In the genomic region with DNA sequence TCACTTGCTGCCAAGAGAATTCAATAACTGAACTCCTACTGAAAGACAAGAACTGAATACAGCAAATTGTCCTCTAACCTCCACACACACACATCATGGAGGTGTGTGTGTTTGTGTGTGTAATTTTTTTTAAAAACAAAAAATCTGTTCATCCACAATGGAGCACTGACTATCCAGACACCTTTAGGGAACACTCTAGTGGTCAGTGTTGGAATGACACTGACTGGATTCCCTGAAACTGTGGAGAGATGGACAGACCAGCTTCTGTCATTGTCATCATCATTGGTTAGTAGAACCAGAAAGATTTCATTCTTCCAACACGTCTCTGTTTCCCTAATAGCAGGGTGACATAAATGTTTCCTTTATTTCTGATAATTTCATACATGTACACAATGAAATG, we compare ENCODE assay signal across 9 mouse cellular contexts. TPM values are rescaled to one million over a fixed set of nuclear protein-coding genes. Genes with fewer than 3 reads are reported as not detected.
DNase-seq lines count a peak whose midpoint lies in the region; ATAC-seq and TF ChIP-seq lines count a peak whose summit lies in the region.
"Had no signal": no experiment of that assay in that cellular context is flagged by ENCODE, and none has a peak within 500 bp of the region (broad histone marks: within the 10 kb centered on the region; RNA-seq: fewer than 3 reads in every experiment).

No protein-coding gene starts in this region.

- H3K79me2 ChIP-seq in CH12.LX (replicated peaks; ENCODE audit: control insufficient read depth, extremely low read depth, insufficient read depth, poor library complexity, severe bottlenecking) = no peaks in the 10 kb centered on the region

- no peak overlapping the region for H3K9ac ChIP-seq in CH12.LX (ENCODE audit: insufficient read depth, low read depth)

- H3K4me3 ChIP-seq in CH12.LX (replicated peaks in 1 of 3; ENCODE audit: low read depth in 2 of 3, low read length in 2 of 3, poor library complexity in 1 of 3) = no peak overlapping the region

- peaks cover 16 to 44% of the 10 kb centered on the region in 2 experiments for H3K36me3 ChIP-seq in CH12.LX (replicated peaks in 1 of 2; ENCODE audit: control insufficient read depth in 1 of 2, insufficient read depth in 1 of 2, low read length in 1 of 2)

- no peak overlapping the region for H3K27ac ChIP-seq in CH12.LX (ENCODE audit: insufficient read depth, low read depth)

- no peaks in the 10 kb centered on the region for H3K27me3 ChIP-seq in CH12.LX (replicated peaks)

- dilution Hi-C loops in CH12.LX (cut with MboI; ENCODE audit: extremely low pct_ligation_motif_present, extremely low pct_unique_long_range_greater_than_20kb, low sequenced_read_pairs) = no loop called here

- peak; percentile 49; the same call in 1 of the 2 replicates for ATAC-seq in cerebellum, adult (ENCODE audit: insufficient number of reproducible peaks, low FRiP score, low TSS enrichment)
- ATAC-seq in erythroid progenitor cell, adult 5-6 weeks (replicated peaks; ENCODE audit: low FRiP score, poor library complexity, severe bottlenecking) = peak; percentile 67

- TF ChIP-seq POLR2A in CH12.LX (IDR thresholded peaks at IDR 0.05; ENCODE audit: low read depth, low read length) = no peak

- no peaks in the 10 kb centered on the region for H3K9me3 ChIP-seq in CH12.LX (replicated peaks; ENCODE audit: low read length)

- peak; percentile 64 to 87 for TF ChIP-seq CTCF in CH12.LX (conservative IDR thresholded peaks at IDR 0.05 in 1 of 2, IDR thresholded peaks at IDR 0.05 in 1 of 2; ENCODE audit: low read depth in 2 of 2, low read length in 2 of 2)

- in situ Hi-C loops in CH12.LX (cut with MboI; ENCODE audit: low pct_ligation_motif_present, low pct_unique_long_range_greater_than_20kb, low sequenced_read_pairs) = no loop called here

- no peak overlapping the region for H3K4me2 ChIP-seq in CH12.LX (ENCODE audit: insufficient read depth, low read depth, poor library complexity, severe bottlenecking)

- peak; percentile 56 for TF ChIP-seq RAD21 in CH12.LX (IDR thresholded peaks at IDR 0.05; ENCODE audit: low read depth, low read length)

- no peaks in the 10 kb centered on the region for H3K4me1 ChIP-seq in CH12.LX (ENCODE audit: control insufficient read depth in 1 of 2, insufficient read depth in 2 of 2)

- DNase-seq in cerebellum, adult 9-11 months = no peak
- DNase-seq in kidney, adult 9 months = peak; percentile 45
- DNase-seq in kidney, adult 18-20 months = no peak
- DNase-seq in CH12.LX (ENCODE audit: extremely low read depth) = peak; percentile 35
- DNase-seq in T-cell, adult 2 months (ENCODE audit: low spot score) = no peak
- no peak for DNase-seq in gastrocnemius, postnatal 4 days (ENCODE audit: low spot score in 2 of 2)

- no peak for TF ChIP-seq EP300 in CH12.LX (IDR thresholded peaks at IDR 0.05; ENCODE audit: low read length)

TF ChIP-seq in CH12.LX, 34 proteins besides CTCF, POLR2A, EP300 and RAD21:
- TF ChIP-seq JUN (IDR thresholded peaks at IDR 0.05; ENCODE audit: insufficient read depth, low read depth, low read length) (no peak), MAX (IDR thresholded peaks at IDR 0.05; ENCODE audit: low read length) (no peak), UBTF (IDR thresholded peaks at IDR 0.05; ENCODE audit: low read depth, low read length) (no peak), PAX5 (IDR thresholded peaks at IDR 0.05; ENCODE audit: low read length) (no peak), TBP (conservative IDR thresholded peaks at IDR 0.05; ENCODE audit: low read depth, low read length) (no peak), KAT2A (IDR thresholded peaks at IDR 0.05; ENCODE audit: insufficient replicate concordance, low read length) (no peak), POLR2AphosphoS2 (IDR thresholded peaks at IDR 0.05; ENCODE audit: low read depth, low read length) (no peak), ZNF384 (IDR thresholded peaks at IDR 0.05; ENCODE audit: low read depth, low read length) (peak; percentile 53; the same call in 1 of the 2 replicates), IRF4 (IDR thresholded peaks at IDR 0.05; ENCODE audit: low read depth, low read length) (no peak), SMC3 (IDR thresholded peaks at IDR 0.05; ENCODE audit: low read depth, low read length) (peak; percentile 63), MAFK (IDR thresholded peaks at IDR 0.05; ENCODE audit: insufficient replicate concordance, low read length) (no peak), E2F4 (IDR thresholded peaks at IDR 0.05; ENCODE audit: insufficient replicate concordance, low read depth, low read length) (no peak), MYC (IDR thresholded peaks at IDR 0.05; ENCODE audit: low read depth, low read length) (no peak), MAZ (IDR thresholded peaks at IDR 0.05; ENCODE audit: low read depth, low read length) (no peak), CHD1 (IDR thresholded peaks at IDR 0.05; ENCODE audit: low read depth, low read length) (no peak), JUND (conservative IDR thresholded peaks at IDR 0.05; ENCODE audit: low read depth, low read length) (no peak)

RNA-seq across cellular contexts. Expression of gene Zfp961, which starts 21.1 kb away (rescaled TPM):
- total RNA-seq in CH12.LX (2012; rRNA removed) = 5.9 and 7.6 TPM in 2 replicates
- 21.4 and 25.8 TPM in 2 replicates for total RNA-seq in CH12.LX (2014; rRNA removed)
- 13.5 and 14.9 TPM in 2 replicates for polyA plus RNA-seq in CH12.LX (2012; ENCODE audit: insufficient read length, low read depth)
- 20.1 and 23.8 TPM in 2 replicates for total RNA-seq in erythroid progenitor cell, adult 5-6 weeks (2015; ENCODE audit: low replicate concordance)
- 3.8 and 7.7 TPM in 2 replicates for total RNA-seq in erythroid progenitor cell, adult 5-6 weeks (2017; ENCODE audit: low replicate concordance)
- total RNA-seq in gastrocnemius, postnatal 4 days (2021) = 10 to 100 TPM in 1 of 2 experiments, 1 to 10 TPM in 1; 7.5 to 10.2 TPM

RNA-seq across cellular contexts. Expression of gene Cyp4f18, which starts 37.5 kb away (rescaled TPM):
- total RNA-seq in CH12.LX (2012; rRNA removed) = 12.7 and 13.5 TPM in 2 replicates
- total RNA-seq in CH12.LX (2014; rRNA removed) = 37.4 and 38.3 TPM in 2 replicates
- polyA plus RNA-seq in CH12.LX (2012; ENCODE audit: insufficient read length, low read depth) = 31.7 and 34.8 TPM in 2 replicates
- 6.1 and 10.9 TPM in 2 replicates for total RNA-seq in erythroid progenitor cell, adult 5-6 weeks (2015; ENCODE audit: low replicate concordance)
- total RNA-seq in erythroid progenitor cell, adult 5-6 weeks (2017; ENCODE audit: low replicate concordance) = 2.7 and 7.0 TPM in 2 replicates
- under 1 TPM; 0.37 to 0.44 TPM for total RNA-seq in gastrocnemius, postnatal 4 days (2021)
- total RNA-seq: layer of hippocampus, postnatal 25 days had no signal

Comparison
In these comparisons a context has a peak if more than half of its experiments do, and no peak if none do; other contexts are left out.
1. DNase-seq: peak in kidney, adult 9 months (single experiment) and CH12.LX (single experiment); none in cerebellum, adult 9-11 months (single experiment), kidney, adult 18-20 months (single experiment), T-cell, adult 2 months (single experiment) and gastrocnemius, postnatal 4 days (0 of 2).